Mouse (Mus musculus) midbrain, embryonic 10.5 days (tissue): ENCODE results near the gene Ifitm5. TPM values are rescaled to one million over a fixed set of nuclear protein-coding genes. Genes with fewer than 3 reads are reported as not detected.
"Not testable (repeated sequence)": the region's sequence is repeated elsewhere in the genome, so short reads cannot be mapped to it uniquely, and the experiment has no call there.

Source experiments
- DNase-seq: peaks from one replicate; pipeline ENCODE4 v3.0.0-alpha.2; 2017; ENCODE audit warnings: low spot score
- H3K27ac ChIP-seq: fragments of 300-500 bp; sonication (generic); replicated peaks from 2 replicates; pipeline ENCODE4 v1.5.1; 2016; ENCODE audit warnings: mild to moderate bottlenecking
- H3K27me3 ChIP-seq: fragments of 300-500 bp; sonication (generic); 2 replicates; pipeline ENCODE4 v1.6.1; 2016; ENCODE audit warnings: low read depth, mild to moderate bottlenecking; ENCODE audit not compliant: poor library complexity, severe bottlenecking
- H3K36me3 ChIP-seq: fragments of 300-500 bp; sonication (generic); 2 replicates; pipeline ENCODE4 v1.6.1; 2016; ENCODE audit warnings: mild to moderate bottlenecking, moderate library complexity
- H3K4me1 ChIP-seq: fragments of 300-500 bp; sonication (generic); 2 replicates; pipeline ENCODE4 v1.6.1; 2016
- H3K4me3 ChIP-seq: fragments of 300-500 bp; sonication (generic); 2 replicates; pipeline ENCODE4 v1.5.1; 2016; ENCODE audit warnings: mild to moderate bottlenecking, moderate library complexity
- H3K9me3 ChIP-seq: fragments of 300-500 bp; sonication (generic); replicated peaks from 2 replicates; pipeline ENCODE4 v1.6.1; 2016; ENCODE audit warnings: mild to moderate bottlenecking
- WGBS: fragments of 180-500 bp; shearing (Covaris S2); methylation state at CpG from one replicate; pipeline ENCODE4 v1.1.7; 2016; 5-methylcytosine and 5-hydroxymethylcytosine counted together
- polyA plus RNA-seq: library from polyadenylated mRNA; unstranded; fragments of >200 nt; fragmentation: Nextera tagmentation; extraction: Ambion mirVana; gene quantifications from 2 replicates; pipeline ENCODE4 v1.2.1, GENCODE M21; 2016

Gene Ifitm5
- 1.2 and 1.3 TPM in 2 replicates for polyA plus RNA-seq

- Histone ChIP-seq H3K27ac (peak within 1 kb of the TSS; percentile 57), H3K4me1 (peaks cover 33% of the 10 kb centered on the region), H3K36me3 (peaks cover 42% of the 10 kb centered on the region), H3K9me3 (no peaks in the 10 kb centered on the region), H3K4me3 (no peak within 1 kb of the TSS), H3K27me3 (no peaks in the 10 kb centered on the region)
- no peak for DNase-seq
- 86% methylated on average over 16 of the region's 16 CpGs for WGBS
Observed at GRCm38 (mm10) chr7:140949824-140950530, at the start of gene Ifitm5. Gene Ifitm5, minus strand, starts transcription at chr7:140950291.

- DNase-seq, result no peak
- H3K27ac ChIP-seq, result no peak overlapping the region
- H3K27me3 ChIP-seq, result no peaks in the 10 kb centered on the region
- H3K4me3 ChIP-seq, result no peak overlapping the region
- no peaks in the 10 kb centered on the region for H3K36me3 ChIP-seq
- 94% methylated on average over 11 of the region's 11 CpGs for WGBS
- H3K4me1 ChIP-seq, result no peaks in the 10 kb centered on the region
- H3K9me3 ChIP-seq, result no peaks in the 10 kb centered on the region
Observed at GRCm38 (mm10) chr7:140998853-140999700, 49.0 kb upstream of the Ifitm5 start.

- no peak for DNase-seq
- H3K4me1 ChIP-seq, result no peaks in the 10 kb centered on the region
- no peak overlapping the region for H3K4me3 ChIP-seq
- no peaks in the 10 kb centered on the region for H3K9me3 ChIP-seq
- WGBS, result 60% methylated on average over 1 of the region's 1 CpGs
- no peak overlapping the region for H3K27ac ChIP-seq
- no peaks in the 10 kb centered on the region for H3K27me3 ChIP-seq
- H3K36me3 ChIP-seq, result no peaks in the 10 kb centered on the region
Observed at GRCm38 (mm10) chr7:140997817-140998216, 47.7 kb upstream of the Ifitm5 start.

- H3K27ac ChIP-seq, result no peak overlapping the region
- no peak overlapping the region for H3K4me3 ChIP-seq
- WGBS, result 89% methylated on average over 14 of the region's 14 CpGs
- no peaks in the 10 kb centered on the region for H3K9me3 ChIP-seq
- H3K4me1 ChIP-seq, result peaks cover 11% of the 10 kb centered on the region
- H3K27me3 ChIP-seq, result no peaks in the 10 kb centered on the region
- H3K36me3 ChIP-seq, result no peaks in the 10 kb centered on the region
- DNase-seq, result no peak
Observed at GRCm38 (mm10) chr7:140991117-140991689, 41.1 kb upstream of the Ifitm5 start.

GRCm38 (mm10) chr7:140990622-140991021 lies 40.5 kb upstream of the Ifitm5 start:
- no peak overlapping the region for H3K27ac ChIP-seq
- 78% methylated on average over 5 of the region's 5 CpGs for WGBS
- no peak for DNase-seq
- H3K36me3 ChIP-seq, result no peaks in the 10 kb centered on the region
- H3K27me3 ChIP-seq, result no peaks in the 10 kb centered on the region
- H3K4me3 ChIP-seq, result no peak overlapping the region
- peaks cover 11% of the 10 kb centered on the region for H3K4me1 ChIP-seq
- H3K9me3 ChIP-seq, result 0 out of 2 replicates have a peak, but pooled peaks cover 2% of the 10 kb centered on the region

- Histone ChIP-seq H3K27me3 (no peaks in the 10 kb centered on the region), H3K36me3 (no peaks in the 10 kb centered on the region), H3K4me3 (no peak overlapping the region), H3K4me1 (peaks cover 11% of the 10 kb centered on the region), H3K27ac (no peak overlapping the region), H3K9me3 (0 out of 2 replicates have a peak, but pooled peaks cover 3% of the 10 kb centered on the region)
- 75% methylated on average over 6 of the region's 6 CpGs for WGBS
- no peak for DNase-seq
Observed at GRCm38 (mm10) chr7:140990185-140990584, 40.1 kb upstream of the Ifitm5 start.

GRCm38 (mm10) chr7:140989022-140989421 lies 38.9 kb upstream of the Ifitm5 start:
- WGBS, result 72% methylated on average over 4 of the region's 4 CpGs
- 0 out of 2 replicates have a peak, but pooled peaks cover 3% of the 10 kb centered on the region for H3K9me3 ChIP-seq
- no peaks in the 10 kb centered on the region for H3K36me3 ChIP-seq
- H3K4me1 ChIP-seq, result peaks cover 11% of the 10 kb centered on the region
- H3K27me3 ChIP-seq, result no peaks in the 10 kb centered on the region
- H3K27ac ChIP-seq, result 0 out of 2 replicates have a peak overlapping the region, but pooled peaks have one; percentile 28
- DNase-seq, result no peak
- no peak overlapping the region for H3K4me3 ChIP-seq

GRCm38 (mm10) chr7:140987182-140988138 lies 37.4 kb upstream of the Ifitm5 start:
- H3K4me3 ChIP-seq, result no peak overlapping the region
- no peak overlapping the region for H3K27ac ChIP-seq
- H3K27me3 ChIP-seq, result no peaks in the 10 kb centered on the region
- DNase-seq, result no peak
- WGBS, result 88% methylated on average over 17 of the region's 17 CpGs
- H3K4me1 ChIP-seq, result peaks cover 11% of the 10 kb centered on the region
- 0 out of 2 replicates have a peak, but pooled peaks cover 3% of the 10 kb centered on the region for H3K9me3 ChIP-seq
- no peaks in the 10 kb centered on the region for H3K36me3 ChIP-seq

GRCm38 (mm10) chr7:140982971-140983370 lies 32.9 kb upstream of the Ifitm5 start:
- H3K9me3 ChIP-seq, result 0 out of 2 replicates have a peak, but pooled peaks cover 3% of the 10 kb centered on the region
- 90% methylated on average over 7 of the region's 7 CpGs for WGBS
- H3K36me3 ChIP-seq, result no peaks in the 10 kb centered on the region
- no peaks in the 10 kb centered on the region for H3K4me1 ChIP-seq
- no peak for DNase-seq
- H3K27me3 ChIP-seq, result no peaks in the 10 kb centered on the region
- H3K27ac ChIP-seq, result no peak overlapping the region
- H3K4me3 ChIP-seq, result no peak overlapping the region

- Histone ChIP-seq H3K4me3 (no peak overlapping the region), H3K36me3 (no peaks in the 10 kb centered on the region), H3K9me3 (0 out of 2 replicates have a peak, but pooled peaks cover 3% of the 10 kb centered on the region), H3K27me3 (no peaks in the 10 kb centered on the region), H3K4me1 (no peaks in the 10 kb centered on the region), H3K27ac (no peak overlapping the region)
- 92% methylated on average over 8 of the region's 8 CpGs for WGBS
- DNase-seq, result no peak
Observed at GRCm38 (mm10) chr7:140981704-140982103, 31.6 kb upstream of the Ifitm5 start.

- not testable (repeated sequence) for DNase-seq, H3K9me3 ChIP-seq, H3K27me3 ChIP-seq, H3K36me3 ChIP-seq, H3K27ac ChIP-seq, H3K4me3 ChIP-seq
- WGBS, result 88% methylated on average over 9 of the region's 9 CpGs
- peaks cover 22% of the 10 kb centered on the region for H3K4me1 ChIP-seq
Observed at GRCm38 (mm10) chr7:140976720-140977119, 26.6 kb upstream of the Ifitm5 start.

- H3K36me3 ChIP-seq, result no peaks in the 10 kb centered on the region
- 0 out of 2 replicates have a peak overlapping the region, but pooled peaks have one; percentile 28 for H3K27ac ChIP-seq
- DNase-seq, result no peak
- no peaks in the 10 kb centered on the region for H3K27me3 ChIP-seq
- H3K4me1 ChIP-seq, result peaks cover 32% of the 10 kb centered on the region
- WGBS, result 21% methylated on average over 3 of the region's 3 CpGs
- no peaks in the 10 kb centered on the region for H3K9me3 ChIP-seq
- H3K4me3 ChIP-seq, result no peak overlapping the region
Observed at GRCm38 (mm10) chr7:140975465-140975864, 25.4 kb upstream of the Ifitm5 start.
